Mouse (Mus musculus): Measurements from ENCODE around the gene Ctf1.

DNA sequence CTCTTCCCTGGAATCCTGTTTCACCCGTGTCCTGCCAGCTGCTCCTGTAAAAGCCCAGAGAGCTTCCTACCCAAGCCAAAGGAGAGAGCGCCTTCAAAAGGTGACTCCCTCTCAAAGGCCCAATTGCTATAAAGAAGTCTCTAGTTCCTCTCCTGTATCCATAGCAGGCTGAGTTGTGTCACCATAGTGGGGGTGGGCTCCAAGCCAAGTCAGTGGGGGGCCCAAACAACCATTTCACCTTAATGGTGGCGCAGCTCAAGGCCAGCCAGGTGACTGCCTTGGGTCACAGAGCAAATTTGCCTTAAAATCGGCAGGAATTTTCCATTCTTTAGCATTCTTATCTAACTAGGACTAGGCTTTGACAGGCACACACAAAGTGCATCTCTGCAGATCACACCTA lies 2.3 kb downstream of the Ctf1 start:
- TF ChIP-seq CTCF (IDR thresholded peaks at IDR 0.05; ENCODE audit: control insufficient read depth, insufficient read depth, low read length) = no peak
- no peak for TF ChIP-seq POLR2A (IDR thresholded peaks at IDR 0.05; ENCODE audit: borderline replicate concordance, control insufficient read depth, low read depth, low read length)

All from bone marrow, adult 2 months (tissue).